Mouse (Mus musculus): ENCODE measurements at regions not wholly inside any gene's neighbourhood (a gene's known extent, or its start where the extent isn't known, plus 50 kb on each side); places are given as distances from the start of the nearest gene placed in this dataset.

DNA sequence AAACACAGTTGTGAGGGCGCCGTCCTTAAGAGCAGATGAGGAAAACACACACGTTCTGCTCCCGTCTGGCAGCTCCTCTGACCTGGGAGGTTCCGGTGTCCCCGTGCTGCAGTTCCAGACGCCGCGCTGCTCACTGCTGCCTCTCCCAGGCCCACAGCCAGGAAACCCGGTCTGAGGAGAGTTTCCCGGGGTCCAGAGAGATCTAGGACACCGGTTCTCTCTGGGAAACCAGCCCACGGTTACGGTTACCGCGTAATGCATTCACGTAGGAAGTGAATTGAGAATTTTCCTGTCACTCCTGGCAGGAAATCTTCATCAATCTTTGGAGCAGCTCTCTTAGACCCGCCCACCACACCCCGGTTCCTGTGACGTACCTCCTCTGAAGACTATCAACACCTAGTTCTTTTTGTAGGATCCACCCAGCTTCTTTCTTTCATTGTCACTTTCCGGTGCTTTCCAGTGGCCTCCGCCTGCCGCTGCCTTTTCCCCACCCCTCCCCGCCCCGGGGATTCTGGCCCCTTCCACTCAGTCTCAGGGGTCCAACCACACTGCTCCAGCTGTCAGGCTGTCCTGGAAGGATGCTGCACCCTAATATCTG is 127.3 kb downstream of the Zfp945 start:
- TF ChIP-seq POLR2A (IDR thresholded peaks at IDR 0.05; ENCODE audit: insufficient read depth, low read depth, low read length), result no peak
- no peak for TF ChIP-seq CTCF (IDR thresholded peaks at IDR 0.05; ENCODE audit: insufficient read depth, low read depth, low read length)

All from olfactory bulb, adult 2 months (tissue).